Mouse (Mus musculus) regulatory T cell (primary cell): ENCODE results near the gene Agap2.
"Not testable (repeated sequence)": the region's sequence is repeated elsewhere in the genome, so short reads cannot be mapped to it uniquely, and the experiment has no call there.

Source experiments
- in situ Hi-C: fragments of 300-600 bp; cut with MboI, MseI; formaldehyde crosslinking; loops from one replicate; pipeline ENCODE4 v1.15.1; 2025; ENCODE audit warnings: high pct_unique_total_duplicates

Agap2 gene

DNA sequence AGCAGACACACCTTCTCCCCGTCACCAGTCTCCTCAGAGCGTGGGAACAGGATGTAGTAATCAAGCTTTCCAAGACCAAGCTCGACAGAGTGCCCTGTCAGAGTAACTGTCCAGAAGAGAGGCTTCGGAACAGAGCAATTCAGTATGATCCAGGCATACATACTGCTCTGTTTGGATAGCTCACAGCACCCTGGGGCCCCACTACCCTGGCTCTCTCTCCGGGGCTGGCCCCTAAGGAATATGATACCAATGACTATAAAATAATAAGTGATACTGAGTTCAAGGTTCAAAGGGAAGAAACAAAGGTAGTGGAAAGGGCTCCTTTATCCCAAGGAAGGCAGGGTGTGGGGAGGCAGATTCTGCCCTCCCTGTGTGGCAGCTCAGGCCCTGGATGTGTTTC, 57.4 kb downstream of the Agap2 start:
- in situ Hi-C loops: no loop called here

DNA sequence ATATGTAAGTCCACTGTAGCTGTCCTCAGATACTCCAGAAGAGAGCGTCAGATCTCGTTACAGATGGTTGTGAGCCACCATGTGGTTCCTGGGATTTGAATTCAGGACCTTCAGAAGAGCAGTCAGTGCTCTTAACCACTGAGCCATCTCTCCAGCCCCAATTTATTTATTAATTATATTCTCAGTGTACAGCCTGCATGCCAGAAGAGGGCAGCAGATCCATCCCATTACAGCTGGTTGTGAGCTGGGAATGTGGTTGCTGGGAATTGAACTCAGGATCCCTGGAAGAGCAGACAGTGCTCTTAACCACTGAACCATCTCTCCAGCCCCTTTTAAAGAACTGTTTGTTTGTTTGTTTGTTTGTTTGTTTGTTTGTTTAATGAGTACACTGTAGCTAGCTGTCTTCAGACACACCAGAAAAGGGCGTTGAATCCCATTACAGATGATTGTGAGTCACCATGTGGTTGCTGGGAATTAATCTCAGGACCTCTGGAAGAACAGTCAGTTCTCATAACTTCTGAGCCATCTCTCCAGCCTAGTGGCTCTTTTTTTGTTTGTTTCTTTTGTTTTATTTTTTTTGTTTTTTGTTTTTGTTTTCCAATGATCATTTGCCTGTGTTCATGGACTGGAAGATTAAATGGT, 59.4 kb downstream of the Agap2 start:
- in situ Hi-C loops: not testable (repeated sequence)

DNA sequence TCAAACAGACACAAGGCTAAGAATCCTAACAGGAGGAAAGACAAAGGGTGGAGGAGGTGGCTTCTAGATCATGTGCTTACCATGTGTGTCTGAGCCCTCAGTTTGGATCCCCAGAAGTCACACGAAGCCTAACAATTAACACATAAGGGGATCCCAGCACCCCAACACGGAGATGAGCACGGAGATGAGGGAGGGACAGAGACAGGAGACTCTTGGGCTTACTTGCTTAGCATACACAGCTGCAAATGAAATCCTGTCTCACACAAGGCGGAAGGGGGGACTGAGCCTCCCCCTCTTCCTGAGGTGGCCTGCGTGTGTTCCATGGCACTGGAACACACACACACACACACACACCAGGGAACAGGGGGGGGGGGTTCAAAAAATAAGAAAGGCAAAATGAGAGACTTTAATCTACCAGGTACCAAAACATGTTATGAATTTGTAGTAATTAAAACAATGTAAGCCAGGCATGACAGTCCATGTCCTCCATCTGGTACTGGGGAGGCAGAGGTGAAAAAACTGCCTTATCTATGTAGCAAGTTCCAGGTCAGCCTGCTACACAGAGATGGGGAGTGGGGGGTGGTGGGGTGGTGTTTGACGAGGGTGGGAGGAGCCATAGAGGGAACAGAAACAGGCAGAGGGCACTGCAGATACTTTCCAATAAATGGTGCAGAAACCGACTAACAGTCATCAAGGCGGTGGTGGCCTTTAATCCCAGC, 60.2 kb downstream of the Agap2 start:
- in situ Hi-C loops: no loop called here

GRCm38 (mm10) chr10:127136510-127136909, 61.4 kb downstream of the Agap2 start:
- in situ Hi-C loops: no loop called here

DNA sequence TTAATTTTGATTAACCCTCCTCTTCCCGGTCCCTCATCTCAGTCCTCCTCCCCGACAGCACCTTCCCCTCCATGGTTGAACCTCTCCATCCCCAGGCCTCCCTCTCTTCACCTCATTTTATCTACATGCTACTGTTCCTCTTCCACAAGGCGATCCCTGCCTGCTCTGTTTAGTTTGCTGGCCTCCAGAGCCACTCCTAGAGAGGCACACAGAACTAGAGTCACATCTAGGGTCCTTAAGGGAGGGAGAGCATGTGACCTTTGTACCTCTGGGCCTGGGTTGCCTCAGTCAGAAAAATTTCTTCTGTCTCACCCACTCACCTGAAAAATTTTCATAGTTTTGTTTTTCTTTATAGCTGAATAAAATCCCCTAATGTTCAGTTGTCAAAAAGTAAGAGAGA, 62.8 kb downstream of the Agap2 start:
- in situ Hi-C loops: no loop called here

DNA sequence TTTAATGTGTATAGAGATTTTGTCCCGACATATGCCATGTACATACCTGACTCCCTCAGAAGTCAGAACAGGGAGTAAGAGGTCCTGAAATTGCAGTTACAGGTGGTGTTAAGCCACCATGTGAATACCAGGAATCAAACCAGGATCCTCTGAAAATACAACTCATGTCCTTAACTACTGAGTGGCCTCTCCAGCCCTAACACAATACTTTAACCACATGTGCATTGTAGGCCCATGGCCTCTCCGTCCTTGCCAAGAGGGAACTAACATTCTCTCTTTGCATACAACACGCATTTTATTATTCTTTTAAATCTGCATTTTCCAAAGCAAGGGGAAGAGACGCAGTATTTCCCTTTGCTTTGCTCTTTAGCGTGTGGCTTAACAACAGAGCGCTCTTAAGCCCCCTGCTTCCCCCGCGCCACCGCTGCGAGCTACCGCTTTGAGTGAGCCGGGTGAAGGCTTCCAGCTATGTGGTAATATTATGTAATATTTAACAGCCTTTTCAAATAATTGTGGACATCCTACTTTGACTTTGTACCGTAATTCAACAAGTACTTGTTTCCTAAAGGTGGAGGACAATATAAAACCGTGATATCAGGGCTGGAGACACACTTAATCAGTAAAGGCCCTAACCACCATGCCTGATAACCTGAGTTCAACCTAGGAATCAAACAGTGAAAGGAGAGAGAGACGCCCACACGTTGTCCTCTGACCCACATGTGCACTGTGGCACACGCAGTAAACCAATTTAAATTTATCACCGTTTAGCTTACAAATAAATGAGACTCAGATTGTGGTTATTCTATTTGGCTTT, 63.5 kb downstream of the Agap2 start:
- in situ Hi-C loops: no loop called here

- in situ Hi-C loops: no loop called here
Measured at GRCm38 (mm10) chr10:127140971-127141370, 65.9 kb downstream of the Agap2 start.

DNA sequence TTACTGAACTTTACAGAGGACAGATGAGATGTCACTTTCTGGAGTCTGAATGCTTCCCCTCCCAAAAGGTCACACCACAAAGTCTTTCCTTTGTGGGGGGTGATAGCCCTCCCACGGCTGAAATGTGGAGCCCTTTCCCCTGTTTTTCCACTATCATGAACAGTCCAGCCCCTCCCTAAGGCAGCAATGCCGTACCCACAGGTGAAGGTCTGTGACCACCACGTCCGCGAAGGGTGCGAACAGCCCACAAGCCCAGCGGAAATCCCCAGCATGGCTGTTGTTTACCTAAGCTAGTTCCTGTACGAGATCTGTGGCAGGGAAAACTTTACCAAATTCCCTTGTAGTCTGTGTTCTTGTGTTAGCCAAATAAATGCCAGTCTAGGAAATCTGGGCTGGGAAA, 66.4 kb downstream of the Agap2 start:
- in situ Hi-C loops: no loop called here
